Mouse (Mus musculus) spleen, adult 2 months (tissue): Measurements from ENCODE around the gene 5730480H06Rik.

ENCODE experiments used
- CTCF ChIP-seq: fragments of 200-500 bp; IDR thresholded peaks from 2 replicates; pipeline ENCODE4 v1.5.1; 2011; ENCODE audit warnings: mild to moderate bottlenecking, inconsistent platforms; ENCODE audit not compliant: insufficient read depth, insufficient read length, insufficient replicate concordance; ENCODE audit errors: extremely low read depth
- POLR2A ChIP-seq: fragments of 200-500 bp; IDR thresholded peaks from 2 replicates; pipeline ENCODE4 v1.6.1; 2011; ENCODE audit warnings: low read depth, low read length, inconsistent platforms

DNA sequence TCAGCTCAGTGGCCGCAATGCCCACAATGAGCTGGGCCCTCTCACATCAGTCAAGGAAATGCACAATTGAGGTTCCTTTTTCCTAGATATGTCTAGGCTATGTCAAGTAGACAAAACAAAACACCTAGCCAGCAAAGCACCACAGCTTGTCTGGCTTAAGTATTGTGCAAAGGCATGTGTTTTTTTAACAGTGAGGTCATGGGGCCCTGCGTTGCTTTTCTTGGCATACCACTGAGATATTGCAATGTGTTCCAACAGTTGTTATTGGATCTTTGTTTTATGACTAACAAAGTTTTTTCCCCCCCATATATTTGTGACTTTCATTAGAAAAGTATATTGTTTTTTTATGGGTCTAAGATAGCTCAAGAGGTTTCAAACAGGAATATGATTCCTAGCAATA lies 92.0 kb downstream of the 5730480H06Rik start:
- TF ChIP-seq CTCF = no peak
- TF ChIP-seq POLR2A = no peak
